Mouse (Mus musculus) megakaryocyte, embryonic 14.5 days (primary cell): Measurements from ENCODE around the gene Ovca2. TPM values are rescaled to one million over a fixed set of nuclear protein-coding genes. Genes with fewer than 3 reads are reported as not detected.

Experiments used
- H3K27me3 ChIP-seq: replicated peaks from 2 replicates; pipeline ENCODE3; 2012; ENCODE audit warnings: inconsistent platforms
- H3K36me3 ChIP-seq: replicated peaks from 2 replicates; pipeline ENCODE3; 2012; ENCODE audit warnings: low read length, inconsistent platforms, mixed read lengths
- H3K4me1 ChIP-seq: 2 replicates; pipeline ENCODE4 v1.6.1; 2012; ENCODE audit warnings: inconsistent platforms
- H3K4me3 ChIP-seq: replicated peaks from 2 replicates; pipeline ENCODE3; 2012; ENCODE audit warnings: moderate library complexity, mild to moderate bottlenecking, inconsistent platforms
- H3K9me3 ChIP-seq: 2 replicates; pipeline ENCODE4 v1.6.1; 2012; ENCODE audit warnings: inconsistent platforms
- FLI1 ChIP-seq: IDR thresholded peaks from 2 replicates; pipeline ENCODE4 v1.6.1; 2012; ENCODE audit warnings: low read length, inconsistent platforms, mixed read lengths
- GATA1 ChIP-seq: IDR thresholded peaks from 3 replicates; pipeline ENCODE4 v1.6.1; 2012; ENCODE audit warnings: mixed read lengths, low read length, inconsistent platforms, borderline replicate concordance
- polyA plus RNA-seq: library from polyadenylated mRNA; stranded (reverse); fragments of >175 nt; gene quantifications from 2 replicates; pipeline ENCODE4 v1.2.3, GENCODE M21; 2012; ENCODE audit warnings: low replicate concordance; ENCODE audit not compliant: insufficient read depth

Gene Ovca2
- polyA plus RNA-seq, 1 experiment = 1.1 TPM

GRCm38 (mm10) chr11:75171186-75171865 lies 7.3 kb downstream of the Ovca2 start:
- Histone ChIP-seq H3K4me3 (peak overlapping the region; percentile 93), H3K36me3 (peaks cover 5% of the 10 kb centered on the region), H3K9me3 (peaks cover 12% of the 10 kb centered on the region), H3K4me1 (peaks cover 78% of the 10 kb centered on the region), H3K27me3 (peaks cover 77% of the 10 kb centered on the region)
- TF ChIP-seq GATA1 (no peak), FLI1 (no peak)

- no peak for TF ChIP-seq GATA1
- no peak for TF ChIP-seq FLI1
- Histone ChIP-seq H3K36me3 (no peaks in the 10 kb centered on the region), H3K4me1 (peaks cover 89% of the 10 kb centered on the region), H3K9me3 (peaks cover 21% of the 10 kb centered on the region), H3K4me3 (peak overlapping the region; percentile 91), H3K27me3 (peaks cover 88% of the 10 kb centered on the region)
Measured at GRCm38 (mm10) chr11:75170136-75170751, 8.4 kb downstream of the Ovca2 start.

- no peak for TF ChIP-seq GATA1
- no peak for TF ChIP-seq FLI1
- Histone ChIP-seq H3K36me3 (peaks cover 1% of the 10 kb centered on the region), H3K9me3 (peaks cover 21% of the 10 kb centered on the region), H3K4me3 (peak within 1 kb of the TSS; percentile 91), H3K27me3 (peaks cover 94% of the 10 kb centered on the region), H3K4me1 (peaks cover 96% of the 10 kb centered on the region)
Measured at GRCm38 (mm10) chr11:75169405-75170080, 9.1 kb downstream of the Ovca2 start, which contains the start of gene Hic1. Gene Hic1 (minus strand): TSS chr11:75169519.

DNA sequence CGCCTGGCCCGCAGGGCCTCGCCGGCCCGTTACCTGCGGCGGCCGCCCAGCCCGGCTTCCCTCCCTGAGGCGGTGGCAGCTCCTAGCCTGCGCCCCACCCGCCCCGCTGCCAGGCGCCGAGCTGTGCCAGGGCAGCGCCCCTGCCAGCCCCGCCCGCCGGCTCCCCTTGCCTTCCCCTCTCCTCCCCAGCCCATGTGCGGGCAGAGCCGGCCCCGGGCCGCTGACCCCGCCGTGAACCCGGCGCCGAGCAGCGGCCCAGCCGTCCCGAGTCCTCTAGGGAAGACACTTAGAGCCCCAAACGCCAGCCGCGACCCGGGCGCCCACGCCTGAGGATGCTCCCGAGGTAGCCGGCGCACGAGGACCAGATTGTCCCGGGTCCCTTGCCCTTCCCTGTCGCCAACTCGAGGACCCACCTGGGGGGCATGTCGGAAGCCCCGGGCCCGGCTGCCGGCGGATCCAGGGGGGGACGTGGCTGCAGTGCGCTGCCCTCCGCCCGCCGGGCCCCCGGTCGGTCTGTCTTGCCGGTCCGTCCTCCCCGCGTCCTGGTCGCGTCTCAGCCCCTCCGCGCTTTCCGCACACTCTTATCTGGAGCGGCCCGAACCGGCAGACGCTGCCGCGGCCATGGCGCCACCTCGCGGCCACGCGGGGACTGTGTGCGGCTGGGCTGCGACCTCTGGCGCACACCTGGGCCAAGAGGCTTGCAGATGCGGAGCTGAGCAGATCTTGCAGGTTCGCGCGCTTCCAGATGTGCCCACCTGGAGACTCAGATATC lies 9.9 kb downstream of the Ovca2 start:
- peak overlapping the region; percentile 91 for H3K4me3 ChIP-seq
- TF ChIP-seq GATA1 (no peak), FLI1 (no peak)
- peaks cover 92% of the 10 kb centered on the region for H3K4me1 ChIP-seq
- peaks cover 21% of the 10 kb centered on the region for H3K9me3 ChIP-seq
- H3K36me3 ChIP-seq = peaks cover 8% of the 10 kb centered on the region
- H3K27me3 ChIP-seq = peaks cover 89% of the 10 kb centered on the region

- Histone ChIP-seq H3K4me3 (peak overlapping the region; percentile 91), H3K4me1 (peaks cover 83% of the 10 kb centered on the region), H3K36me3 (peaks cover 17% of the 10 kb centered on the region), H3K9me3 (peaks cover 21% of the 10 kb centered on the region), H3K27me3 (peaks cover 81% of the 10 kb centered on the region)
- no peak for TF ChIP-seq GATA1
- TF ChIP-seq FLI1 = no peak
Measured at GRCm38 (mm10) chr11:75167643-75168589, 10.7 kb downstream of the Ovca2 start.

GRCm38 (mm10) chr11:75166861-75167642 lies 11.6 kb downstream of the Ovca2 start:
- Histone ChIP-seq H3K4me1 (peaks cover 75% of the 10 kb centered on the region), H3K4me3 (peak overlapping the region; percentile 80), H3K36me3 (peaks cover 25% of the 10 kb centered on the region), H3K27me3 (peaks cover 72% of the 10 kb centered on the region), H3K9me3 (peaks cover 21% of the 10 kb centered on the region)
- TF ChIP-seq GATA1 (no peak), FLI1 (no peak)

DNA sequence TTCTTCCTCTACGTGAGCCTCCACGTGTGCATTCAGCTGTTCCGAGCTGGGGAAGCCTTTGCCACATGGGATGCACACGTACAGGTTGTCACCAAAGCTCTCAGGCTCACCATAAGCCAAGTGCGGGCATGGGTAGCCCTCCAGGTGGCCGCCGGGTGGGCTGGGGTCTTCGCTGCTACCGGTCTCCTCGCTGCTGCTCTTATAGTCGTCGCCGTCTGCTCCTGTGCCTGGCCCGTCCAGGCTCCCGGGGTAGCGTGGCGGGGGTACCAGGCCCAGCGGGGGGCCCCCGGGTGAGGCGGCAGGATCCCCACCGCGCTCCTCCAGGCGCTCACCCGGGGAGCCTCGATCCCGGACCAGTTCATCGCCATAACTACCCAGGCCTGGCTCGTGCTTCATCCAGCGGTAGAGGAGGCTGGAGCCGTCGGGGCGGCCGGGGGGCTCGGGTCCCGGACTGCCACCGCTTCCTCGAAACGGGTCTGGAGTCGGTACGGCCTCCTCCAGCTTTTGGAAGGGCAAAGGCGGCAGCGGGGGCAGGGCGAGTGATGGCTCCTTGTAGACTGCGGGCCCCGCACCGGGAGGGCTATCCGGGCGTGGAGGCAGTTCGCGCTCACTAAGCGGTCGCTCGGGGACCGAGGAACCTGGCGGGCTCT lies 12.3 kb downstream of the Ovca2 start:
- Histone ChIP-seq H3K27me3 (peaks cover 65% of the 10 kb centered on the region), H3K36me3 (peaks cover 33% of the 10 kb centered on the region), H3K9me3 (peaks cover 21% of the 10 kb centered on the region), H3K4me3 (peak overlapping the region; percentile 86), H3K4me1 (peaks cover 72% of the 10 kb centered on the region)
- TF ChIP-seq FLI1 = no peak
- TF ChIP-seq GATA1 = no peak

DNA sequence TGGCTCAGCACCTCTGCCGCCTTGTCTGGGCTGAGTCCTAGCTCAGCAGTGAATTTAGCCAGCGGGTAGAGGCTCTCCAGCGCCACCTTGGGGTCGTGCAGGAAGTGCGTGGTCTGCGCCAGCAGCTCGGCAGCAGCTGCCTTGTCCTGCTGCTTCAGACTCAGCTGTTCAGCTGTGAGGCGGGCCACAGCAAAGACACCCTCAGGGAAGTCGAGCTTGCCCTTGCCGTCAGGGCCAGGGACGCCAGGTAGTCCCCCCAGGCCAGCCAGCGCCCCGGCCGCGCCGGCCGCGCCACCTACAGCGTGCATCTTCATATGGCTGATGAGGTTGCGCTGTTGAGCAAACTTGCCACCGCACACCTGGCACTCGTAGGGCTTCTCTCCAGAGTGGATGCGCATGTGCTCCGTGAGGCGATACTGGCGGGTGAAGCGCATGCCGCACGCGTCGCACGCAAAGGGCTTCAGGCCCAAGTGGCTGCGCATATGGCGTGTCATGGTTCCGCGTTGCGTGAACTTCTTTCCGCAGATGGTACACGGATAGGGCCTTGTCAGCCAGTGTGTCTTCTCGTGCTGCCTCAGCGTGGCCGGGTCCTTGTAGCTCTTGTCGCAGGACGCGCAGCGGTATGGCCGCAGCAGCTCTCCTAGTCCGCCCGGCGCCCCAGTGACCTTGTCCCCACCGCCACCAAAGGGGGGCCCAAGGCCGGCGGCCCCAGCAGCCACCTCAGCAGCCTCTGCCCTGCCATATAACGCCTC lies 13.0 kb downstream of the Ovca2 start:
- peaks cover 58% of the 10 kb centered on the region for H3K27me3 ChIP-seq
- peaks cover 66% of the 10 kb centered on the region for H3K4me1 ChIP-seq
- H3K4me3 ChIP-seq = peak overlapping the region; percentile 86
- TF ChIP-seq FLI1 = no peak
- no peak for TF ChIP-seq GATA1
- peaks cover 40% of the 10 kb centered on the region for H3K36me3 ChIP-seq
- H3K9me3 ChIP-seq = peaks cover 21% of the 10 kb centered on the region
